Mouse (Mus musculus) liver, embryonic 16.5 days (tissue): ENCODE results near the gene Col24a1. TPM values are rescaled to one million over a fixed set of nuclear protein-coding genes. Genes with fewer than 3 reads are reported as not detected.
A peak's percentile ranks its signal among the peaks of the same experiment; 100 is the strongest.

Experiments
- ATAC-seq: fragments of 200-750 bp; cut with Nextera tagmentation; 2 replicates; pipeline ENCODE4 v1.8.0; 2017; ENCODE audit warnings: low read depth, mild to moderate bottlenecking, moderate number of reproducible peaks, moderate library complexity
- H3K27ac ChIP-seq: fragments of 300-500 bp; sonication (generic); 2 replicates; pipeline ENCODE4 v1.5.1; 2014; ENCODE audit warnings: mild to moderate bottlenecking, low read length
- H3K27me3 ChIP-seq: fragments of 300-500 bp; sonication (generic); 2 replicates; pipeline ENCODE4 v1.6.1; 2014; ENCODE audit warnings: low read depth, low read length, mixed read lengths; ENCODE audit not compliant: control insufficient read depth, insufficient read depth
- H3K36me3 ChIP-seq: fragments of 300-500 bp; sonication (generic); 2 replicates; pipeline ENCODE4 v1.6.1; 2014; ENCODE audit warnings: mild to moderate bottlenecking; ENCODE audit not compliant: control insufficient read depth, insufficient read depth
- H3K4me1 ChIP-seq: fragments of 300-500 bp; sonication (generic); 2 replicates; pipeline ENCODE4 v1.6.1; 2014; ENCODE audit warnings: low read depth, low read length, mixed read lengths; ENCODE audit not compliant: control insufficient read depth
- H3K4me2 ChIP-seq: fragments of 300-500 bp; sonication (generic); 2 replicates; pipeline ENCODE4 v1.6.1; 2014; ENCODE audit warnings: low read depth, low read length, mixed read lengths
- H3K4me3 ChIP-seq: fragments of 300-500 bp; sonication (generic); 2 replicates; pipeline ENCODE4 v1.5.1; 2014; ENCODE audit warnings: low read depth, mild to moderate bottlenecking, low read length
- H3K9ac ChIP-seq: fragments of 300-500 bp; sonication (generic); 2 replicates; pipeline ENCODE4 v1.6.1; 2014; ENCODE audit warnings: low read depth, low read length
- H3K9me3 ChIP-seq: fragments of 300-500 bp; sonication (generic); replicated peaks from 2 replicates; pipeline ENCODE4 v1.6.1; 2016; ENCODE audit warnings: low read length; ENCODE audit not compliant: control insufficient read depth
- WGBS: fragments of 180-500 bp; shearing (Covaris S2); extraction: QIAGEN DNeasy Blood & Tissue Kit; methylation state at CpG from one replicate; pipeline ENCODE4 v1.1.7; 2014; ENCODE audit not compliant: insufficient replicate concordance; 5-methylcytosine and 5-hydroxymethylcytosine counted together
- polyA plus RNA-seq: library from polyadenylated mRNA; unstranded; fragments of >200 nt; fragmentation: Nextera tagmentation; extraction: Ambion mirVana; gene quantifications from 2 replicates; pipeline ENCODE4 v1.2.1, GENCODE M21; 2015

Col24a1 gene
- polyA plus RNA-seq, 1 experiment from 2014 or later: 0.65 TPM

- Histone ChIP-seq H3K4me3 (no peak overlapping the region), H3K4me2 (no peak overlapping the region), H3K9me3 (no peaks in the 10 kb centered on the region), H3K36me3 (no peaks in the 10 kb centered on the region), H3K9ac (no peak overlapping the region), H3K27ac (no peak overlapping the region), H3K27me3 (no peaks in the 10 kb centered on the region), H3K4me1 (no peaks in the 10 kb centered on the region)
- ATAC-seq: no peak
- 43% methylated on average over 2 of the region's 2 CpGs for WGBS
Measured at GRCm38 (mm10) chr3:145554388-145554787, 262.1 kb downstream of the Col24a1 start.

- 84% methylated on average over 10 of the region's 10 CpGs for WGBS
Measured at GRCm38 (mm10) chr3:145556206-145556605, 263.9 kb downstream of the Col24a1 start.

DNA sequence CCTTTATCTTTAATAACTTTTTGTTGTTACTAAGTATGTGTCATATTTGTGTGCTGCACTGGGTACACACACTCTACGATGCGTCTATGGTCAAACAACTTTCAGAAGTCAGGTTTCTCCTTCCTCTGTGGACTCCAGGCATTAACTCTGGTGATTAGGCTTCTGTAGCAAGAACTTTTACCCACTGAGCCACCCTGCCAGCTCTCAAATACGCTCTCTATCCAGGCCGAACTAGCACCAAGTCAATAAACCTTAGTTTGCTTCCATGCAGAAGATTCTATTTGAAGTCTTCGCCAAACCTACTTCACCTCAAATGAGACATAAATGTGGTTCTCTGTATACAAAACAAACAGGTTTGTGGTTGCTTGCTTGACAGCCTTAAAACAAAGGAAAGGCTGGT, 267.4 kb downstream of the Col24a1 start:
- Histone ChIP-seq H3K4me2 (no peak overlapping the region), H3K4me3 (no peak overlapping the region), H3K4me1 (no peaks in the 10 kb centered on the region), H3K36me3 (no peaks in the 10 kb centered on the region), H3K9me3 (no peaks in the 10 kb centered on the region; the same call in 1 of the 2 replicates), H3K27ac (no peak overlapping the region), H3K9ac (no peak overlapping the region), H3K27me3 (no peaks in the 10 kb centered on the region)
- 69% methylated on average over 5 of the region's 5 CpGs for WGBS
- no peak for ATAC-seq

More at GRCm38 (mm10) chr3:145556206-145556605, 263.9 kb downstream of the Col24a1 start:
- Histone ChIP-seq H3K36me3 (no peaks in the 10 kb centered on the region), H3K4me3 (no peak overlapping the region), H3K4me1 (no peaks in the 10 kb centered on the region), H3K4me2 (no peak overlapping the region), H3K27me3 (no peaks in the 10 kb centered on the region), H3K27ac (no peak overlapping the region), H3K9ac (no peak overlapping the region), H3K9me3 (no peaks in the 10 kb centered on the region)
- no peak for ATAC-seq

DNA sequence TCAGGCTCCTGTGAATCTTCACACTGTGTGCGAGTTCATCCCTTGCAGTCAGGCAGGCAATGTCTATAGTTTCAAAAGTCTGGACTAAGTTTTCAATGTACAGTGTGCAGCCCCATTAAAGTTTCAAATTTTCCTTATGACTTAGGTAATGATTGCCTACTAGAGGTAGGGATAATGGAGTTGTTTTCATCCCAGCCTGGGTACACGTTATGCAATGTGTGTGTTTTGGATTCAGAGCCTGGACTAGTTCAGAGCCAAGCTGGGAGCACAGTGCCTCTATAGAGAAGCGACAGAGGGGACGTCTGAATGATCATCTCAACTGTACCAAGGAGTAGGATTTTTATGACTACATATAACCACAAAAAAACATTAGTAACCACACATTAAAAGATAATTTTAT, 267.8 kb downstream of the Col24a1 start:
- Histone ChIP-seq H3K4me3 (no peak overlapping the region), H3K27ac (no peak overlapping the region), H3K9ac (no peak overlapping the region), H3K9me3 (no peaks in the 10 kb centered on the region; the same call in 1 of the 2 replicates), H3K4me2 (no peak overlapping the region), H3K4me1 (no peaks in the 10 kb centered on the region), H3K36me3 (no peaks in the 10 kb centered on the region), H3K27me3 (no peaks in the 10 kb centered on the region)
- 56% methylated on average over 4 of the region's 4 CpGs for WGBS
- peak; percentile 84 for ATAC-seq

DNA sequence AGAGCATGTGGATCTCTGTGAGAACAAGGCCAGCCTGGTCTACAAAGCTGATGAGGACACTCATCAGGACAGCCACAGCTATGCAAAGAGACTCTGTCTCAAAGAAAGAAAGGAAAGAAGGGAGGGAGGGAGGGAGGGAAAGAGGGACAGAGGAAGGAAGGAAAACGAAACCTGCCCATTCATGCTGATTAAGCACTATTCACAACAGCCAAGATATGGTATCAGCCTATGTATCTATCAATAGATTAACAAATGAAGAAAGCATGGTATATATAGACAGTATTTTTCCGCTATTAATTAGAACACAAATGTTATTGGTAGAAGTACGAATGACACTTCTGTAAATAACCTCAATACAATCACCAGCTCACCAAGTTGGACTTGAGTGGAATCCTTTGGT, 282.2 kb downstream of the Col24a1 start:
- H3K9me3 ChIP-seq: no peaks in the 10 kb centered on the region
- peaks cover 11% of the 10 kb centered on the region for H3K4me1 ChIP-seq
- no peaks in the 10 kb centered on the region for H3K27me3 ChIP-seq
- ATAC-seq: no peak
- no peak overlapping the region for H3K9ac ChIP-seq
- no peaks in the 10 kb centered on the region for H3K36me3 ChIP-seq
- WGBS: 77% methylated on average over 3 of the region's 3 CpGs
- no peak overlapping the region for H3K4me2 ChIP-seq
- H3K4me3 ChIP-seq: no peak overlapping the region
- no peak overlapping the region for H3K27ac ChIP-seq

GRCm38 (mm10) chr3:145575340-145575739, 283.1 kb downstream of the Col24a1 start:
- Histone ChIP-seq H3K27ac (no peak overlapping the region), H3K4me1 (peaks cover 11% of the 10 kb centered on the region), H3K27me3 (no peaks in the 10 kb centered on the region), H3K36me3 (no peaks in the 10 kb centered on the region), H3K9me3 (no peaks in the 10 kb centered on the region), H3K4me2 (no peak overlapping the region), H3K4me3 (no peak overlapping the region), H3K9ac (no peak overlapping the region)
- WGBS: 71% methylated on average over 7 of the region's 7 CpGs
- no peak for ATAC-seq

GRCm38 (mm10) chr3:145575743-145576481, 283.6 kb downstream of the Col24a1 start, which contains the start of gene Znhit6:
Gene Znhit6 (plus strand): TSS chr3:145576205.
- WGBS: 5% methylated on average over 37 of the region's 37 CpGs
- H3K27ac ChIP-seq: peak within 1 kb of the TSS; percentile 45

DNA sequence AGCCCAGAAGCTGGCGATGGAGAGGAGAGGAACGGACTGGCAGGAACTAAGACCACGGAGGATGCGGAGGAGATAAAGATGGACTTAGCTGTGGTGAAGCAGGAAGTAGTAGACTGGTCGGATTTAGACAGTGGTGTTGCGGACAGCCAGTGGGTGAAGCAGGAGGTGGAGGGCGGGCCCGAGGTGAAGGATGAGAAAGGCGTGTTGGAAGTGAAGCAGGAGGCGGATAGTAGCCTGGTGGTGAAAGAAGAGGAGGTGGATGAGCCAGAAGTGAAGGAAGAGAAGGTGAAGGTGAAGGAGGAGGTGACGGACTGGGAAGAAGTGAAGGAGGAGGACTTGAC, 284.2 kb downstream of the Col24a1 start:
- H3K27ac ChIP-seq: peak overlapping the region; percentile 45

More at GRCm38 (mm10) chr3:145575743-145576481, 283.6 kb downstream of the Col24a1 start, which contains the start of gene Znhit6:
- Histone ChIP-seq H3K4me1 (peaks cover 11% of the 10 kb centered on the region), H3K4me2 (peak within 1 kb of the TSS; percentile 81), H3K27me3 (no peaks in the 10 kb centered on the region), H3K36me3 (no peaks in the 10 kb centered on the region), H3K9ac (peak within 1 kb of the TSS; percentile 67), H3K9me3 (no peaks in the 10 kb centered on the region), H3K4me3 (peak within 1 kb of the TSS; percentile 80)
- ATAC-seq: peak; percentile 86

DNA sequence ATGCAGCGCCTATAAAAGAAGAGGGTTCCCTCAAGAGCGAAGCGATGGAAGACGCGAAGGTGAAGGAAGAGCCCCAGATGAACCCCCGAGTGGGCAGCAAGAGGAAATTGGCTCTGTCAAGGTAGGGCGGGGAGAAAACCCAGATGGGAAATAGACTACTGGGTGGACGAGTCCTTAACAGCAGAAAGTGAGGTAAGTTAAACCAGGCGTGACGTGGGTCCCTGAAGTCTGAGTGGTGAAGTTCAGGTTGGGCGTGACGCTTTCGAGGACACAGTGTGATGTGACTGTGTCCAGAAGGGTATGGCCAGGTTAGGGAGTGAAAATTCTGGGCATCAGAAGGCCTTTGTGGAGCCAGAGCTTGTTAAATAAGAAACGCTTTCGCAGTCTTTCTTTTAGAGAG, 284.6 kb downstream of the Col24a1 start:
- peak overlapping the region; percentile 80 for H3K4me3 ChIP-seq
- H3K36me3 ChIP-seq: no peaks in the 10 kb centered on the region
- peak overlapping the region; percentile 67 for H3K9ac ChIP-seq
- H3K27me3 ChIP-seq: no peaks in the 10 kb centered on the region
- H3K4me1 ChIP-seq: peaks cover 11% of the 10 kb centered on the region
- peak overlapping the region; percentile 81 for H3K4me2 ChIP-seq
- H3K9me3 ChIP-seq: no peaks in the 10 kb centered on the region
- no peak for ATAC-seq
- H3K27ac ChIP-seq: no peak overlapping the region; the same call in 1 of the 2 replicates
- 23% methylated on average over 15 of the region's 15 CpGs for WGBS

More for the DNA sequence above, 284.2 kb downstream of the Col24a1 start:
- WGBS: 1% methylated on average over 11 of the region's 11 CpGs
- Histone ChIP-seq H3K27me3 (no peaks in the 10 kb centered on the region), H3K9ac (peak overlapping the region; percentile 67), H3K4me2 (peak overlapping the region; percentile 81), H3K4me3 (peak overlapping the region; percentile 80), H3K4me1 (peaks cover 11% of the 10 kb centered on the region), H3K9me3 (no peaks in the 10 kb centered on the region), H3K36me3 (no peaks in the 10 kb centered on the region)
- ATAC-seq: peak; percentile 68
